Mouse (Mus musculus) lung, postnatal 36 days (tissue): ENCODE results near the gene Olfr889.
"Not testable (repeated sequence)": the region's sequence is repeated elsewhere in the genome, so short reads cannot be mapped to it uniquely, and the experiment has no call there.

Experiments
- DNase-seq: peaks from one replicate; pipeline ENCODE4 v3.0.0; 2022; ENCODE audit warnings: mixed read lengths

Gene Olfr889

GRCm38 (mm10) chr9:38114898-38115297 lies at the start of gene Olfr889:
Gene Olfr889 (plus strand): TSS chr9:38115198.
- DNase-seq, result no peak

GRCm38 (mm10) chr9:38083772-38084171 lies 31.2 kb upstream of the Olfr889 start, which contains the start of gene Olfr887:
Gene Olfr887 (plus strand): TSS chr9:38084072.
- DNase-seq, result no peak

GRCm38 (mm10) chr9:38107828-38108227 lies 7.2 kb upstream of the Olfr889 start, which contains the start of gene Olfr888:
Gene Olfr888 (plus strand): TSS chr9:38108128.
- no peak for DNase-seq

- no peak for DNase-seq
These were observed 27.2 kb downstream of the Olfr889 start, which contains the start of gene Olfr890 for GRCm38 (mm10) chr9:38142217-38142616. Gene Olfr890 (plus strand): TSS chr9:38142517.

- not testable (repeated sequence) for DNase-seq
These were observed 53.3 kb downstream of the Olfr889 start for GRCm38 (mm10) chr9:38168341-38168740.
